Mouse (Mus musculus) left cerebral cortex, adult 18-20 months (tissue): ENCODE results near the gene Cnnm2. TPM values are rescaled to one million over a fixed set of nuclear protein-coding genes. Genes with fewer than 3 reads are reported as not detected.
"Not testable (repeated sequence)": the region's sequence is repeated elsewhere in the genome, so short reads cannot be mapped to it uniquely, and the experiment has no call there.

Source experiments
- DNase-seq, 2 experiments: peaks; one replicate each; pipeline ENCODE4 v3.0.0; 2021 to 2022; ENCODE audit warnings: low spot score in 2 of 2, mixed read lengths in 1 of 2
- long read RNA-seq, 2 experiments: library from polyadenylated mRNA; stranded (forward); transcript quantifications; one replicate each; pipeline ENCODE4 v2.0.0; 2021
- total RNA-seq, 2 experiments: library from RNA; stranded (reverse); gene quantifications; 2 replicates each; pipeline ENCODE4 v1.2.3; 2021

Gene Cnnm2
- total RNA-seq = 10 to 100 TPM; 32.6 to 34.2 TPM
- long read RNA-seq, experiment 1, full-length matches to known transcripts = 21 of 22 reads
- long read RNA-seq, experiment 1, partial matches to known transcripts = 0 of 22 reads
- long read RNA-seq, experiment 1, other reads (novel, unspliced or antisense) = 1 of 22 reads
- long read RNA-seq, experiment 2, full-length matches to known transcripts = 24 of 28 reads
- long read RNA-seq, experiment 2, partial matches to known transcripts = 3 of 28 reads
- long read RNA-seq, experiment 2, other reads (novel, unspliced or antisense) = 1 of 28 reads

- DNase-seq = peak; percentile 99 to 100
Observed at GRCm38 (mm10) chr19:46761247-46761946, at the start of gene Cnnm2. Gene Cnnm2, plus strand, starts transcription at chr19:46761596.

- DNase-seq = no peak
Observed at GRCm38 (mm10) chr19:46714234-46714633, 47.2 kb upstream of the Cnnm2 start.

GRCm38 (mm10) chr19:46715016-46715415 lies 46.4 kb upstream of the Cnnm2 start:
- no peak for DNase-seq

GRCm38 (mm10) chr19:46718150-46718549 lies 43.2 kb upstream of the Cnnm2 start:
- DNase-seq = no peak

- no peak for DNase-seq
Observed at GRCm38 (mm10) chr19:46724411-46724810, 37.0 kb upstream of the Cnnm2 start.

DNA sequence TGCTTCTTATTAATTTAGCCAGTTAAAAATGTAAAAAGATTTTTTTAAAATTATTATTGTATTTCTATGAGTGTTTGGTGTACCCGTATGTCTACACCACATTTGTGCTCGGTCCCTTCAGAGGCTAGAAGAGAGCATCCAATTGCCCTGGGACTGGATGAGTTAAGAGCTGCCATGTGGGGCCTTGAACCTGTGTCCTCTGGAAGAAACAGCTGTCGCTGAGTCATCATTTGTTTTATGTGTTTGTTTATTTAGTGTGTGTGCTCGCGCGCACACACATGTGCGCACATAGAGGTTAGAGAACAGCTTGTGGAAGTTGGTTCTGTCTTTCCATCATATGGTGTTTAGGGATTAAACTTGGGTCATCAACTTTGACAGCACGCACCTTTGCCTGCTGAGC lies 35.3 kb upstream of the Cnnm2 start:
- DNase-seq = no peak

GRCm38 (mm10) chr19:46727140-46727736 lies 34.2 kb upstream of the Cnnm2 start:
- no peak for DNase-seq

DNA sequence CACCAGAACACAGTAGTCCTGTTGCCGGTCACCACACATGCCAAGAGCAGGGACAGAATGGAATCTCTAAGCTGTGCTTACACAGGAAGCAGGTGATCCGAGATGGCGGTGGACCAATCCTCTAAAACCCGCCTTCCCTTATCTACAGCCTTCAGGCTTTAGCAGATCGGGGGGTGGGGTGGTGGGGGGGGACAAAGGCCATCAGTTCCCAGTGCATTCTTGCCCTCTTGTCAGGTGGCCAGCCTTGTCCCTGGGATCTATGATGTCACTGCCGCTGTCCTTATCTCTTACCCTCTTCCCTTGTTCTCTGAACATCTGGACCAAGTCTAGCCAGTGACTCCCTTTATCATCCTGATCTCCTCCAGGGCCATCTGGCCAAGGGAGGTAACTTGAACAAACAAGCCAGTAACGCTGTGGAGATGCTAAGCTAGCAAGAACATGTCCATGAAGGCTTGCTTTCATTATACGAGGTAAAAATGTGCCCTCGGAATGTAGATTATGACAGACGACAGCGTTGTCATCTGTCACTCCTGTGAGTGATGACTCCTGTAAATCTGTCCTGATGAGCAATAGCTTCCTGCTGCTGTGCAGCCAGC lies 33.4 kb upstream of the Cnnm2 start:
- no peak for DNase-seq

DNA sequence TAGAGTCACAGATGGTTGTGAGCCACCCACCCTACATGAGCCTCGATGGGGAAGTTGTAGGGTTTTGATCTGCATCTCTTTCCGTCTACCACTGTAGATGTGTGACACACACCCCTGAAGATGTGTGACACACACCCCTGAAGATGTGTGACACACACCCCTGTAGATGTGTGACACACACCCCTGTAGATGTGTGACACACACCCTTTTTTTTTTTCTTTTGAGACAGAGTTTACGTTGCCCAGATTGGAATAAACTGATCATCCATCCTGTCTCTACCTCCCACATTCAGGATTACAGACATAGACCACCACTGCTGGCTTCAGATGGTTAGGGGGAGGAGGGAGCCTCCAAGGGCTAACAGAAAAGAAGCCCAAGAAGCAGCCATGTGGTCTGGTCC lies 32.5 kb upstream of the Cnnm2 start:
- no peak for DNase-seq

- no peak for DNase-seq
Observed at GRCm38 (mm10) chr19:46731351-46731750, 30.0 kb upstream of the Cnnm2 start.

DNA sequence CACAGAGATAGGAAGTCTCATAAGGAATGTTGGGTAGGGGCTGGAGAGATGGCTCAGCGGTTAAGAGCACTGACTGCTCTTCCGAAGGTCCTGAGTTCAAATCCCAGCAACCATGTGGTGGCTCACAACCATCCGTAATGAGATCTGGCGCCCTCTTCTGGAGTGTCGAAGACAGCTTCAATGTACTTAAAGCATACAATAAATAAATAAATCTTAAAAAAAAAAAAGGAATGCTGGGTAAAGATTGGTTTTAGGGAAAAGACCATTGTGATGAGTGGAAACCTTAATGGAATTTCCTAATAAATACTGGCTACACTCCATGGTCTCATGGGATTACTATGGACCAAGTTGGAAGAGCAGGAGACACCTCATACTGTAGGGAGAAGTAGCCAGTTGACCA lies 28.7 kb upstream of the Cnnm2 start:
- not testable (repeated sequence) for DNase-seq

DNA sequence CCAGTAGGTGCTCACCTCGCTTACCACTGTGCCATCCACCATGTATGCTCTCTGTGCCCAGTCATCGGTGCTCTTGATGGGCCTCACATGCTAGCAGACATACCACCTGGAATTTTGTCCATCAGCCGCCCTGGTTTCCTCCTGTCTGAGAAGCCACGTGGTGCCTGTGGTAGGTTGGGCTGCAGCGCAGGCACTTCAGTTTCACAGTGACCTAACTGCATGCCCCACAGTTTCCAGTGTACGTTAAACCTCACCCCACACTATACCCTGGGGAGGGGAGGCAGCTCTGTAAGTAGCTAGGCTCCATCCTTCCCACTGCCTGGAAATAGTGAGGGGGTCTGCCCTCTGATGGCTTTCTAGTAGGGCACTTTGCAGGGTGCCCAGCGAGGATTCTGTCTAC lies 27.8 kb upstream of the Cnnm2 start:
- DNase-seq = no peak

- DNase-seq = no peak
Observed at GRCm38 (mm10) chr19:46735241-46735640, 26.2 kb upstream of the Cnnm2 start.

- DNase-seq = no peak
Observed at GRCm38 (mm10) chr19:46737106-46737505, 24.3 kb upstream of the Cnnm2 start.

DNA sequence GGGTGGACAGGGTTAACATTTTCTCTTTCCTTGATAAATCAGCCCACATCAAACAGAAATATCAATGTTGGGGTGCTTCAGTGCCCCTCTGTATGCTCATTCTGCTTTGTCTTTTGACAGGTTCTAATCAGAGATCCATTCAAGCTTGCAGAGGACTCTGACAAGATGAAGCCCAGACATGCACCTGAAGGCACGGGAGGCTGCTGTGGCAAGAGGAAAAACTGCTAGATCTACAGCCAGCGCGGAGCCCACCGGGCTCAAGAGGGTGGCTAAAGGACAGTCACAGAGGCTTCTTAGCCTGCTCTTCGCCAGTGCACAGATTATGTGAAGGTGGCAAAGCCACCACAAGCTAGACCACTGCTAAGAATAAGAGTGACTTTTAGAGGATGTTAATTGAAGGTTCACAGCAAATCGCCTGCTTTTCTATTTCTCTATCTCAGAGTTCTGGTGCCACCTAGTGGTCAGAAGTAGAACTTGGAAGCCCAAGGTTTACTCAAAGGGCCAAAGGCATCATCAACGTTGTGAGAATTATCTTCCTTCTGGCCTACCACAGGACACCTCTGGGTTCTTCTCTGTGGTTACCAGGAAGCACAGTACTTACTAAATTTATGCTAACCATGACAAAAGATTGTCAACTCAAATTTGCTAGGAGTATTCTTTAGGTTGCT lies 20.9 kb upstream of the Cnnm2 start:
- peak; percentile 60 to 75 for DNase-seq

GRCm38 (mm10) chr19:46741574-46741973 lies 19.8 kb upstream of the Cnnm2 start:
- DNase-seq = no peak

DNA sequence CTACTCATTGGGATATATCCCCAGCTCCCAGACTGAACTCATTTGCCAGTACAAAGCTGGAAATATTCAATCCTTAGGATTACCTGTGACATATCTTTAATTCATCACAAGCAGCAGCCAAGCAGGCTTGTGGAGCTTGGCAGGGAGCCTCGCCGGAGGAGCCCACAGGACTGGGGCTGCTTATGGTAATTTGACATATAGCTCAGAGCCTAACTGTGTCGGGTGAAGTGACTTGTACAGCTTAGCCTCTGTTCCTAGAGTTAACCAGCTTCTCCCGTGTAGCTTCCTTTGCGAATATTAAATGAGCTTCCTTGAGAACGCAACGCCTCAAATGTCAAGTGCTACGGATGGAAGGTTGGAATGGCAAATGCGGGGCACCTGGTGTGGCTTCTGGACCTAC lies 16.7 kb upstream of the Cnnm2 start:
- no peak for DNase-seq

DNA sequence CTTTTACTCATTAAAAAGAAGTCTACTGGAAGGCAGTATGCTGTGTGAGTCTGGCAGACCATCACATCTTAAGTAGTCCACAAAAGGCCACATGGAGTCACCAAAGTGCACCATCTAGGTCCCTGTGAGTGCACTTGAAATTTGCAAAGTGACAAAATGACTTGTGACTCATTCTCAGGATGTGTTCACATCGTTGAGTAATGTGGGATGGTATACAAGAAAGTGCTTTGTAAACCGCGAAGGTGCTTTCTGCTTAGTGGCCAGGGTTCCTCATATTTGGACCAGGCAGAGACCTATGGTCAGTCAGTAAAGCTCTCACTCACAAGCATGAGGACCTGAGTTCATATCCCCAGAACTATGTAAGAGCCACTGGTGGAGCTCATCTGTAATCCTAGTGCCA lies 13.6 kb upstream of the Cnnm2 start:
- no peak for DNase-seq

GRCm38 (mm10) chr19:46752235-46752634 lies 9.2 kb upstream of the Cnnm2 start:
- DNase-seq = no peak

DNA sequence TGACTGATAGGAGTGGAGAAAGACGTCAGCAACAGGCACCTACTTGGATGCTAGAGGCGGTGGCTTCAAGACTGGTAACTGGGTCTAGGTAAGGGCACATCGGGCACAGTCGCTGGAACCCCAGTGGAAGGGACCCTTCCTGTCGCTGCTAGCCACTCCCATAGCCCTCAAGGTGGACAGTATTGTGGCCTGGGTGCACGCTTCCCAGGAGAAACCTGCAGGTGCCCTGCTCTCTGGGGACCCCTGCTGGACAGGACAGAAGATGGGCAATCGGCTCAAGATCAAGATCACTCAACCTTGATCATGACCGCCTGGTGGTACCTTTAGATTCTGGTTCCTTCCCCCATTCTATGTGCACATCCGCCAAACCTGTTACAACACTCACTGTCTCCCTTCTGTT lies 6.3 kb upstream of the Cnnm2 start:
- DNase-seq = peak in 1 of 2 experiments; percentile 39

DNA sequence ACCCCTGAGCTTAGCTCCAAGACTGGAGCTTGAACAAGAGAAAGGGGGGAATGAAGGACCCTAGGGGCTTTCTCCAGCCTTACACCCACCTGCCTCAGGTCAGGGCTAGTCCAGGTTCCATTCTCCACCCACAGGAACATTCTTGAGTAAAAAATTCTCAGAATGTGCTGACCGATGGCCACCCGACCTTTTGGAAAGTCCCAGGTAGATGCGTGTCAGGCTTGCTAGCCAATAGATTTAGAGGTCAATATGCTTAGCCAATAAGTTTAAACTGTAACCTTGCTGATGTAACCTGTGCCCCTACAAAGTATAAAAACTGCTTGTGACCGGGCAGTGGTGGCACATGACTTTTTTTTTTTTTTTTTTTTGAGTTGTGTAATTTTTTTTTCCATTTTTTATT lies 5.2 kb upstream of the Cnnm2 start:
- no peak for DNase-seq

DNA sequence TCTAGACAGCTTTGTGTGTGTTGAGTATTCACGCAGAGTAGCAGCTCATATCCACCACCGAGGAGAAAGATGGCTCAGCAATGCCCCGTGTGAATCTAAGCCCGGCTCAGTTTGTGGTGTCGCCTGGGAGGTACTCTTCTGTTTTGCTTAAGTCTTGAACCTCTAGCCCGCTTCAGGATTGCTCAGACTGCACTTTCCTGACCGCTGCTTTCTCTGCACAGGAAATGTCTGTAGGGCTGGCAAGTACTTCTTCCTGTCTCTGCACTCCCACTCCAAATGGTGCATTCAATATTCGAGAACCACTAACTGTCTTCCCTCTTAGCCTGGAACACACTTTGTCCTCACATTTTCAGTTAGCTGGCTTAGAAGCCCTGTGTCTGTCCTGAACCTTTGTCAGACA lies 2.3 kb upstream of the Cnnm2 start:
- DNase-seq = no peak
